Mouse (Mus musculus): ENCODE measurements around the gene Kpna7. TPM values are rescaled to one million over a fixed set of nuclear protein-coding genes. Genes with fewer than 3 reads are reported as not detected.

Gene Kpna7
- total RNA-seq, 2 experiments from 2014 or later: not detected

DNA sequence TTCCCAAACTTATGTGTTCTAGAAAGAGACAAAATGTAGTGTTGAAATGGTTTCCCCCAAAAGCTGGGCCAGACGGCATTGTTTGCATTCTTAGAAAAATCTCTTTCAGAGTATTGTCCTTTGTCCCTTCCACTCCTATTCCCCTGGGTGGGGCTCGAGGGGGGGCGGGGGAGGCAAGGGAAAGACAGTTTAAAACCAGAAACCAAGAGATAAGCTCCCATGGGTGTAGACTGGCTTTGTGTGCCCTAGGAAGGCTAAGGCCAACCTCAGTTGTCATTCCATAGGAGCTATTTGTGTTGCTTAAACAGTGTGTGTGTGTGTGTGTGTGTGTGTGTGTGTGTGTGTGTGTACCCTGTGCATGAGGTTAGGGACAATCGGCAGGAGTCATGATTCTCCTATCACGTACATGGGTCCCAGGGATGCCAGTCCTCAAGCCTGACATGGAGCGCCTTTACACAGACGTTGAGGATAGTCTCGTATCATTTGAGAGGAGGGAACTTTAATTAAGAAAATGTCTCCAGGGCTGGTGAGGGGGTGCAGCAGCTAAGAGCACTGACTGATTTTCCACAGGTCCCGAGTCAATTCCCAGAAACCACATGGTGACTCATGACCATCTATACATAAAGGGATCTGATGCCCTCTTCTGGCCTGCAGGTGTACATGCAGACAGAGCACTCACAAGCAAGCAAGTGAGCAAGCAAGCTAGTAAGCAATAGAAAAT is 95.3 kb downstream of the Kpna7 start:
- Histone ChIP-seq H3K27ac (no peak overlapping the region), H3K4me3 (no peak overlapping the region)
- TF ChIP-seq CTCF (conservative IDR thresholded peaks at IDR 0.05): peak; percentile 83
- peak; percentile 52 to 77 for DNase-seq (ENCODE audit: low spot score in 2 of 2)

DNA sequence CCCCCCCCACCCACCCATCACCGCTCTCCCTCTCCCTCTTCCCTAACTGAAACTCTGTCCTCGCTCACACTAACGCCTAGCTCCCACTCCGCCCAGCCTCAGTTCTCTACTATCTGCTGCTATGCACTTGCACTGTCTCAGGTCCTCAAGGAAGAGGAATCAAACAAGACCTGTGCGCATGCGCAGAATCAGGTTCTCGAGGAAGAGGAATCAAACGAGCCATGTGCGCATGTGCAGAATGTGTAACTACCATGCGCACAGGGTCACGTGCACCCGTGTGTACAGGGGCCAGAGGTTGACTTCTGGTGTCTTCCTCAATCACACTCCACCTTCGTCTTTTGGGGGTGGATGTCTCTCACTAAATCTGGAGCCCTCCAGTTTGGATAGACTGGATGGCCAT is 96.3 kb downstream of the Kpna7 start:
- H3K4me3 ChIP-seq: no peak overlapping the region

DNA sequence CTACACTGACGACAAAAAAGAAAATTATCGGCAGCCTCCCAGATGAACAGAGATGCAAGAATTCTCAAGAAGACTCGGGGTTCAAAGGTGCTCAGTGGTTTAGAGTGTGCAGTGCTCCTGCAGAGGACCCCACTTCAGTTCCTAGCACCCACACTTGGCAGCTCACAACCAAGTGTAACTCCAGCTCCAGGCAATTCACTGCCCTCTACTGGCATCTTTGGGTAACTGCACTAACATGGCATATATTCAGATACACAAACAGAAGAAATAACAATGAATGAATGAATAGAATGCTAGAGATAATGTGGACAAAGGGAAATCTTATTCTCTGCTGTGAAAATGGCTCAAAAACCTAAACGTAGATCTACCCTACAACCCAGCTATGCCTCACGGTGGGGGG is 99.0 kb downstream of the Kpna7 start:
- Histone ChIP-seq H3K27ac (no peak overlapping the region), H3K4me3 (no peak overlapping the region)
- no peak for DNase-seq (ENCODE audit: low spot score in 2 of 2)
- peak; percentile 53 for TF ChIP-seq CTCF (conservative IDR thresholded peaks at IDR 0.05)

More for the DNA sequence above, 96.3 kb downstream of the Kpna7 start:
- no peak for DNase-seq (ENCODE audit: low spot score in 2 of 2)
- H3K27ac ChIP-seq: no peak overlapping the region
- no peak for TF ChIP-seq CTCF (conservative IDR thresholded peaks at IDR 0.05)

DNA sequence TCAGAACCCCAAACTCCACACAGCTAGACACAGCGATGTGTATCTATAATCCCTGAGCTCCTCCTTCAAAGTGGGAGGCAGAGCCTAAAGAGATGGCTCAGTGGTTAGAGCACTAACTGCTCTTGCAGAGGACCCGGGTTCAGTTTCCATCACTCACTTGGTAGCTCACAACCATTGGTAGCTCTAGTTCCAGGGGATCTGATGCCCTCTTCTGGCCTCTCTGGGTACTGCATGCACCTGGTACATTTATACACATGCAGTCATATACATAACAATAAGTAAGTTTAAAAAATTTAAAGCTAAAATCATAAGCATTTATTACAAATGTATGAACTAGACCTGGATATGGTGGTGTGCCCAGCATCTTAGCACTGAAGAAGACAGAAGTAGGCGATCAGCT is 100.6 kb downstream of the Kpna7 start:
- Histone ChIP-seq H3K4me3 (no peak overlapping the region), H3K27ac (no peak overlapping the region)
- TF ChIP-seq CTCF (conservative IDR thresholded peaks at IDR 0.05): peak; percentile 57
- DNase-seq (ENCODE audit: low spot score in 2 of 2): no peak

GRCm38 (mm10) chr5:144979110-144979509 is 104.7 kb downstream of the Kpna7 start:
- TF ChIP-seq CTCF (conservative IDR thresholded peaks at IDR 0.05): no peak
- no peak overlapping the region for H3K4me3 ChIP-seq
- no peak for DNase-seq (ENCODE audit: low spot score in 2 of 2)
- H3K27ac ChIP-seq: no peak overlapping the region

DNA sequence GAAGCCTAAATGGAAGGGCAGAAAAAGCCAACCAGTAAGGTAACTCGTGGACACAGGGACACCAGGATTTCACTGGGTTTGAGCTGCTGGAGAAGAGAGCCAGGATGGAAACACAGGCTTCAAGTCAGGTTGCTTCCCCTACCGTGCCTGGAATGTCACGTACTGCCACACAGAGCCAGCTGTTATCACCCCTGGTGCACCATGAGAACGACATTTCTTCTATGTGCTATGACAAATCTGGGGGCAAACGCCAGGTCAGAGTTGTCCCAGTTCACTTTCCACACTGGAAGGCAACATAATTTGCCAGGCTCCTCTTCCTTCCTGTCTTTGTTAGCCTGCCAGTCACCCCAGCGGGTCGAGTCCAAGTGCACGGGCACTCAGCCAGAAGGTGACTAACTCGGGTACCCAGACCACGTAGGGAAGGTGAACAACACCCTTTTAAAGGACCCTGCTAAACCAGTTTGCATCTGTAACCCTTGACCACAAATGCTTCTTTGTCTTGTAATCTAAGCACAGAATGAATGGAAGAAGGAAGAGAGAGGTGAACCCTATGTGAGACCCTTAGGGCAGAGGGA is 105.2 kb downstream of the Kpna7 start:
- Histone ChIP-seq H3K4me3 (no peak overlapping the region), H3K27ac (no peak overlapping the region)
- no peak for DNase-seq (ENCODE audit: low spot score in 2 of 2)
- TF ChIP-seq CTCF (conservative IDR thresholded peaks at IDR 0.05): no peak

DNA sequence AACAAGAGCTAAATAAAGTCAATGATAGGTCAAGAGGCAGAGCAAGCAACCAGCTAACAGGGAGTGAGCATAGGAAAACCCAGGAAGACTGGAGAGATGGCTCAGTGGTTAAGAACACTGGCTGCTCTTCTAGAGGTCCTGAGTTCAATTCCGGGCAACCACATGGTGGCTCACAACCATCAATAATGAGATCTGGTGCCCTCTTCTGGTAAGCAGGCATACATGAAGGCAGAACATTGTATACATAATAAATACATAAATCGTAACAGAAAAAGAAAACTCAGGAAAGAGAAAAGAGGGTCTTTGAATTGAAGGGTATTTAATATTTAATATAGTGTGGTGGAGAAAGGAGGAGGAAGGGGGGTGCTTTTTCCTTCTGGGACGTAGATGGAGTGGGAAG is 112.6 kb downstream of the Kpna7 start:
- TF ChIP-seq CTCF (conservative IDR thresholded peaks at IDR 0.05): peak; percentile 69
- Histone ChIP-seq H3K4me3 (no peak overlapping the region), H3K27ac (no peak overlapping the region)
- DNase-seq (ENCODE audit: low spot score in 2 of 2): no peak

GRCm38 (mm10) chr5:144965639-144966351 is 118.0 kb downstream of the Kpna7 start, which contains the start of gene Smurf1:
Smurf1 (minus strand) TSS chr5:144965847.
- Histone ChIP-seq H3K27ac (peak within 1 kb of the TSS; percentile 94), H3K4me3 (peak within 1 kb of the TSS; percentile 66)
- DNase-seq (ENCODE audit: low spot score in 2 of 2): peak; percentile 75 to 83
- no peak for TF ChIP-seq CTCF (conservative IDR thresholded peaks at IDR 0.05)

DNA sequence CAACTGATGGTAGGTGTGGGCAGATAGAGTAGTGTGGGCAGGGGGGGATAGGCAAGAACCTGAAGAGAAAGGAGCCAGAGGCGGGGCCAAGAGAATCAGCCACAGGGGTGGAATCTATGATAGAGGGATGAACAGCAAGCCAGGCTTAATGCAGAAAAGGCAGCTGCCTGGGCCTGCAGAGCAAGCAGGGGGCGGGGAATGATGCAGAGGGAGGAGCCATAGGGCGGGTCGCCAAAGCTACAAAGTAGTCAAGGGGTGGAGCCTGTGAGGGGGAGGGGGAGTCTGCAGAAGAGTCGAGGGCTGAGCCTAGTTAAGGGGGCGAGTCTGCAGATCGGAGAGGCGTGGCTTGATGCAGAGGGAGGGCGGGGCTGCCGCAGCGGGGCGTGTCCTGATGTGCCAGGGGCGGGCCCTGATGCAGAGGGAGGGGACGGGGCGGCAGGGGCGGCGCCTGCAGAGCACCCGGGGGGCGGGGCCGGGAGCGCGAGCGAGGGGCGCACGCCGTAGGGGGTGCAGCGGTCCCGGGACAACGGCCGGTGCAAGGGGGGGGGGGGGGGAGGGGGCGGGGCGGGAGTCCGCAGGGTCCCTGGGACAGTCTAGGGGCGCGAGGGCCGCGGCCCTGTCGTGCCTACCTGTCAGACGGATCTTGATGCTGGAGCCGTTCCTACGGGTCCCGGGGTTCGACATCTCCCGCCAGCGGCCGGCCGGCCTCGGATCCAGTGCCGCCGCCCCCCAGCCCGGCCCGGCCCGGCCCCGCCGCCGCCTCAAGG is 118.8 kb downstream of the Kpna7 start:
- Histone ChIP-seq H3K27ac (peak overlapping the region; percentile 87), H3K4me3 (peak overlapping the region; percentile 66)
- DNase-seq (ENCODE audit: low spot score in 2 of 2): peak; percentile 70 to 79
- TF ChIP-seq CTCF (conservative IDR thresholded peaks at IDR 0.05): no peak

DNA sequence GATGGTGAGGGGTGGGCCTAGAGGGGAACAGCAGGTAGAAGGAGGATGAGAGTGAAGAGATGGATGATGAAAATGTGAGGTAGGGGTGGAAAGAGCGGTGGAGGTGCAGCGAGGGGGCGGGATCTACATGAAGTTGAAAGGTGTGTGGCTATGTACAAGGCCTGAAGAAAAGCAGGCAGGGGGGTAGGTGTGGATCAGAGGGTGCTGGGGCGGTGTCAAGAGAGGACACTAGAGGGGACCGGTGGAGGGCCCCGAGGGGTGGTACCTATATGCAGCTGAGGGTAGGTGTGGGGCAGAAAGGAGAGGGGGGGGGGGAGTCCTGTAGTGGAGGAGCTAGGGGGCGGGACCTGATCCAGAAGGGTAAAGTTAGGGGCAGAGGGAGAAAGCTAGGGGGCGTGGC is 119.4 kb downstream of the Kpna7 start:
- Histone ChIP-seq H3K4me3 (peak overlapping the region; percentile 66; the same call in 1 of the 2 replicates), H3K27ac (peak overlapping the region; percentile 69; the same call in 1 of the 2 replicates)
- TF ChIP-seq CTCF (conservative IDR thresholded peaks at IDR 0.05): no peak
- no peak for DNase-seq (ENCODE audit: low spot score in 2 of 2)

DNA sequence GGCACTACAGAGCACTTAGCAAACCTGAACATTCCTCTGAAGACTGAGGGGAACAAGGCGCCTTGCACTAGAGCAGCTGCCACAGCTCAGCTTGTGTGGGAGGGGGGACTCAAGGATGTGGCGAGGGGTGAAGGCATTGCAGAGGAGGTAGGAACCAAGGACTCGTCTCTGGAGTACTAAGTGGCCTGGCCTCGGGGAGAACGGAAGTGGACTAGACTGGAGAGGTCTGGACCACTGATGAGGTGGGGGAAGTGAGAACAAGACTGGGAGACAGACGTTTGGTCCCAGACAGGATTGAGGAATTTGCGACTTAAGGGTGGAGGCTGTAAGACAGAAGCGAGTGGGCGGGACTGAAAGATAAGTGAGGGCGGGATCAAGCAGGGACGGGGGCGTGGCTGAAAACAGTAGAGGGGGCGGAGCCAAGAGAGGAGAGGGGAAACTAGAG is 120.0 kb downstream of the Kpna7 start:
- peak overlapping the region; percentile 69 for H3K27ac ChIP-seq

DNA sequence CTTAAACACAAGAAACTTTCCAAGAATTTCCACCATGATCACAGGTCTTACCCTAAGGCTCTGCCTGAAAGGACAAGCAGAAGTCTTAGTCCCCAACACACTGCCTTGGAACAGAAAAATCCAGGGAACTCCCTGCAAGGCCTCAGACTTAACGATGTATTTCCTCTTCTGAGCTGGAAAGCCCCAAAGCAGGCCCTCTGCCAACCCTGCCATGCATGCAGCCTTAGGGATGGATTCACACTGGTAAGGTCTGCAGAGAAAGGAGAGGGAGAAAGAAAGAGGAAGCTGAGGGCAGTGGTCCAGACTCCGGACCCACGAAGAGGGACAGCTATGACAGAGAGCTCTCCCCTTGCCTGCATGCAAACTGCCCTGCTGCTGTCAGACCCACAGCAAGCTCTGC is 120.4 kb downstream of the Kpna7 start:
- no peak for DNase-seq (ENCODE audit: low spot score in 2 of 2)
- peak overlapping the region; percentile 69 for H3K27ac ChIP-seq
- H3K4me3 ChIP-seq: peak overlapping the region; percentile 33; the same call in 1 of the 2 replicates
- TF ChIP-seq CTCF (conservative IDR thresholded peaks at IDR 0.05): no peak

More for the DNA sequence above, 120.0 kb downstream of the Kpna7 start:
- H3K4me3 ChIP-seq: peak overlapping the region; percentile 33; the same call in 1 of the 2 replicates
- DNase-seq (ENCODE audit: low spot score in 2 of 2): peak; percentile 51 to 73
- no peak for TF ChIP-seq CTCF (conservative IDR thresholded peaks at IDR 0.05)
